Mouse (Mus musculus): ENCODE data around the gene Olfr887. TPM values are rescaled to one million over a fixed set of nuclear protein-coding genes. Genes with fewer than 3 reads are reported as not detected.

The Olfr887 gene
- not detected in 4 replicates for total RNA-seq (2023)

GRCm38 (mm10) chr9:38083772-38084171 is at the start of gene Olfr887:
Olfr887 (plus strand) TSS chr9:38084072.

GRCm38 (mm10) chr9:38046255-38046654 is 37.6 kb upstream of the Olfr887 start, which contains the start of gene Olfr884:
Olfr884 (plus strand) TSS chr9:38046555.

GRCm38 (mm10) chr9:38061022-38061421 is 22.9 kb upstream of the Olfr887 start, which contains the start of gene Olfr885:
Olfr885 (plus strand) TSS chr9:38061322.

GRCm38 (mm10) chr9:38107828-38108227 is 24.0 kb downstream of the Olfr887 start, which contains the start of gene Olfr888:
Olfr888 (plus strand) TSS chr9:38108128.

GRCm38 (mm10) chr9:38114898-38115297 is 31.0 kb downstream of the Olfr887 start, which contains the start of gene Olfr889:
Olfr889 (plus strand) TSS chr9:38115198.

Other genes with a start within 250 kb of the Olfr887 start
- gene Olfr877, start 229.8 kb upstream of the Olfr887 start, total RNA-seq (2023): not detected in 4 replicates
- not detected in 4 replicates for gene Olfr145, start 187.3 kb upstream of the Olfr887 start, total RNA-seq (2023)
- not detected in 4 replicates for gene Olfr878, start 166.2 kb upstream of the Olfr887 start, total RNA-seq (2023)
- not detected in 4 replicates for gene Olfr881, start 92.2 kb upstream of the Olfr887 start, total RNA-seq (2023)
- not detected in 4 replicates for gene Olfr883, start 58.3 kb upstream of the Olfr887 start, total RNA-seq (2023)
- not detected in 4 replicates for gene Olfr884, start 37.5 kb upstream of the Olfr887 start, total RNA-seq (2023)
- gene Olfr885, start 22.8 kb upstream of the Olfr887 start, total RNA-seq (2023): not detected in 4 replicates
- not detected in 4 replicates for gene Olfr888, start 24.1 kb downstream of the Olfr887 start, total RNA-seq (2023)
- 0.09 to 0.19 TPM in 2 of 4 replicates, not detected in the others for gene Olfr889, start 31.1 kb downstream of the Olfr887 start, total RNA-seq (2023)
- not detected in 4 replicates for gene Olfr890, start 58.4 kb downstream of the Olfr887 start, total RNA-seq (2023)
- not detected in 4 replicates for gene Olfr891, start 96.7 kb downstream of the Olfr887 start, total RNA-seq (2023)
- not detected in 4 replicates for gene Olfr893, start 124.3 kb downstream of the Olfr887 start, total RNA-seq (2023)
- not detected in 4 replicates for gene Olfr894, start 134.0 kb downstream of the Olfr887 start, total RNA-seq (2023)
- not detected in 4 replicates for gene Olfr143, start 168.7 kb downstream of the Olfr887 start, total RNA-seq (2023)
- not detected in 4 replicates for gene Olfr895, start 183.8 kb downstream of the Olfr887 start, total RNA-seq (2023)
- gene Olfr896-ps1, start 207.0 kb downstream of the Olfr887 start, total RNA-seq (2023): not detected in 4 replicates
- not detected in 4 replicates for gene Olfr25, start 245.0 kb downstream of the Olfr887 start, total RNA-seq (2023)

All from B cell, adult 62 days (primary cell).